Mouse (Mus musculus): ENCODE measurements around the gene Cd2bp2.

- TF ChIP-seq POLR2A (IDR thresholded peaks at IDR 0.05; ENCODE audit: control insufficient read depth, extremely low read depth, insufficient read depth, low read length, poor library complexity) (no peak), CTCF (IDR thresholded peaks at IDR 0.05; ENCODE audit: borderline replicate concordance, control insufficient read depth, extremely low read depth, insufficient read depth, low read length, poor library complexity) (no peak)
Measured at GRCm38 (mm10) chr7:127234777-127235176, 38.9 kb upstream of the Cd2bp2 start.

Measured in thymus, adult 2 months (tissue).